Mouse (Mus musculus) testis, adult 2 months (tissue): ENCODE results near the gene Clpsl2.

Experiments
- CTCF ChIP-seq: fragments of 200-500 bp; IDR thresholded peaks from 2 replicates; pipeline ENCODE4 v1.5.1; 2012; ENCODE audit warnings: low read depth, mild to moderate bottlenecking, inconsistent platforms, low read length, moderate library complexity; ENCODE audit not compliant: control insufficient read depth, insufficient read depth, insufficient replicate concordance
- POLR2A ChIP-seq: fragments of 200-500 bp; IDR thresholded peaks from 2 replicates; pipeline ENCODE4 v1.6.1; 2012; ENCODE audit warnings: low read depth, mild to moderate bottlenecking, inconsistent platforms, low read length, moderate library complexity; ENCODE audit not compliant: control insufficient read depth

DNA sequence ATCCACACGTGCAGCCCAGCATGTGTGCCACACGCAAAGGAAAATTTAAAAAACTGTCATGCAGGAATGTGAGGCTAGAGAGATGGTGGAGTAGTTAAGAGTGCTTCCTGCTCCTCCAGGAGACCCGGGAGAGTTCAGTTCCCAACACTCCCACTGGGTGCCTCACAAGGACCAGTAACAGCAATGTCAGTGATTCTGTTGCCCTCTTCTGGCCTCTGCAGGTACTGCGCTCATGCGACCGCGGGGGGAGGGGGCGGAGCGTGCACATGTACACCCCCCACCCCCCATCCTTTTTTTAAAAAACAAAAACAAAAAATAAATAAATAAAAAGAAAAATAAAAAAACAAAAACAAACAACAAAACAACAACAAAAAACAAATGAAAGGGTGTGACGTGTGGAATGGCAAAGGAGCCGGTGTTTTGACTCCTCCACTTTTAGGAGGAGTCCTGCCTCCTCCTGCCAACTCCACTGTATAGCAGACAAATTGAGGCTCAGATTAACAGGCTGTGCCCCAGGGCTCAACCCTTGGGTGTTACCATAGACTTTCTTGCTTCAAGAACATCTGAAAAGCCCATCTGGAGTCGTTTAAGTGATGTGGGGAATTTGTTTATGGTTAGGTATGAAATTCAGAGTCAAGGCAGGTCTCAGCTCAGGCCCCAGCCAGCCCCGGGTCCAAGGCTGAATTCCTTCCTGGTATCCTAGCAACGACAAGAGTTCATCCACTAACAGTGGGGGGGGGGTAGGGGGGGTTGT, 4.0 kb downstream of the Clpsl2 start:
- no peak for TF ChIP-seq POLR2A
- TF ChIP-seq CTCF: peak; percentile 89
